Comparison of ENCODE assay signal across 28 mouse cellular contexts in genomic region chr3:27613828-27614227, GRCm38 (mm10).
DNase-seq lines count a peak whose midpoint lies in the region; ATAC-seq and TF ChIP-seq lines count a peak whose summit lies in the region.
"Had no signal": no experiment of that assay in that cellular context is flagged by ENCODE, and none has a peak within 500 bp of the region (broad histone marks: within the 10 kb centered on the region; RNA-seq: fewer than 3 reads in every experiment).

No protein-coding gene starts in this region.

- no peak overlapping the region for H3K4me3 ChIP-seq in limb, embryonic 15.5 days
- H3K4me3 ChIP-seq in limb, embryonic 10.5 days: no peak overlapping the region
- H3K4me3 ChIP-seq in liver, embryonic 12.5 days: no peak overlapping the region
- no peak overlapping the region for H3K4me3 ChIP-seq in liver, embryonic 14.5 days (ENCODE audit: insufficient read depth in 1 of 2, low read depth in 2 of 2, low read length in 2 of 2)
- H3K4me3 ChIP-seq: embryonic facial prominence, embryonic 13.5 days; embryonic facial prominence, embryonic 15.5 days; erythroblast, embryonic 14.5 days; forebrain, embryonic 10.5 days; forebrain, embryonic 12.5 days had no signal

- TF ChIP-seq EP300 in liver, embryonic 14.5 days (IDR thresholded peaks at IDR 0.05; ENCODE audit: low read depth): no peak

- H3K36me3 ChIP-seq in limb, embryonic 15.5 days: peaks cover 5% of the 10 kb centered on the region; the same call in 1 of the 2 replicates
- no peaks in the 10 kb centered on the region for H3K36me3 ChIP-seq in limb, embryonic 10.5 days
- 0 out of 2 replicates have a peak, but pooled peaks cover 4% of the 10 kb centered on the region for H3K36me3 ChIP-seq in liver, embryonic 12.5 days
- H3K36me3 ChIP-seq in liver, embryonic 14.5 days (replicated peaks; ENCODE audit: control insufficient read depth, insufficient read depth, low read depth): no peaks in the 10 kb centered on the region
- H3K36me3 ChIP-seq: embryonic facial prominence, embryonic 15.5 days; forebrain, embryonic 10.5 days; forebrain, embryonic 12.5 days; G1E had no signal

- no peaks in the 10 kb centered on the region for H3K9me3 ChIP-seq in limb, embryonic 15.5 days
- no peaks in the 10 kb centered on the region for H3K9me3 ChIP-seq in limb, embryonic 10.5 days (replicated peaks)
- H3K9me3 ChIP-seq in liver, embryonic 12.5 days (replicated peaks): no peaks in the 10 kb centered on the region
- no peaks in the 10 kb centered on the region for H3K9me3 ChIP-seq in liver, embryonic 14.5 days (ENCODE audit: control insufficient read depth, low read length)
- H3K9me3 ChIP-seq: embryonic facial prominence, embryonic 13.5 days; embryonic facial prominence, embryonic 15.5 days; forebrain, embryonic 10.5 days; forebrain, embryonic 12.5 days; G1E had no signal

- no peak overlapping the region for H3K4me2 ChIP-seq in limb, embryonic 15.5 days
- H3K4me2 ChIP-seq in liver, embryonic 12.5 days: no peak overlapping the region
- H3K4me2 ChIP-seq in liver, embryonic 14.5 days (ENCODE audit: low read depth): no peak overlapping the region
- H3K4me2 ChIP-seq: embryonic facial prominence, embryonic 13.5 days; embryonic facial prominence, embryonic 15.5 days; forebrain, embryonic 12.5 days had no signal

- H3K27ac ChIP-seq in limb, embryonic 15.5 days: 0 out of 2 replicates have a peak overlapping the region, but pooled peaks have one; percentile 17
- H3K27ac ChIP-seq in limb, embryonic 10.5 days: no peak overlapping the region
- H3K27ac ChIP-seq in liver, embryonic 12.5 days: no peak overlapping the region
- no peak overlapping the region for H3K27ac ChIP-seq in liver, embryonic 14.5 days
- H3K27ac ChIP-seq: embryonic facial prominence, embryonic 13.5 days; embryonic facial prominence, embryonic 15.5 days; forebrain, embryonic 12.5 days had no signal

- H3K27me3 ChIP-seq in limb, embryonic 15.5 days: no peaks in the 10 kb centered on the region
- no peaks in the 10 kb centered on the region for H3K27me3 ChIP-seq in limb, embryonic 10.5 days (ENCODE audit: low read depth, poor library complexity, severe bottlenecking)
- H3K27me3 ChIP-seq in liver, embryonic 12.5 days (replicated peaks): 0 out of 2 replicates have a peak, but pooled peaks cover 2% of the 10 kb centered on the region
- H3K27me3 ChIP-seq in liver, embryonic 14.5 days (ENCODE audit: control insufficient read depth, insufficient read depth, low read length): no peaks in the 10 kb centered on the region
- H3K27me3 ChIP-seq: CH12.LX; embryonic facial prominence, embryonic 13.5 days; embryonic facial prominence, embryonic 15.5 days; forebrain, embryonic 12.5 days; Patski had no signal

- H3K4me1 ChIP-seq in limb, embryonic 15.5 days: peaks cover 41% of the 10 kb centered on the region
- peaks cover 35% of the 10 kb centered on the region for H3K4me1 ChIP-seq in limb, embryonic 10.5 days
- H3K4me1 ChIP-seq in liver, embryonic 12.5 days: peaks cover 41% of the 10 kb centered on the region
- H3K4me1 ChIP-seq in liver, embryonic 14.5 days (replicated peaks; ENCODE audit: control insufficient read depth in 2 of 2, insufficient read depth in 2 of 2, low read length in 1 of 2): peaks cover 3 to 31% of the 10 kb centered on the region in 2 experiments; a peak in 3 of 4 replicates

- TF ChIP-seq CTCF in liver, embryonic 14.5 days (IDR thresholded peaks at IDR 0.05; ENCODE audit: low read depth): no peak

- H3K9ac ChIP-seq in limb, embryonic 15.5 days: no peak overlapping the region
- H3K9ac ChIP-seq in liver, embryonic 12.5 days: no peak overlapping the region
- no peak overlapping the region for H3K9ac ChIP-seq in liver, embryonic 14.5 days (replicated peaks)
- H3K9ac ChIP-seq: embryonic facial prominence, embryonic 13.5 days; embryonic facial prominence, embryonic 15.5 days; forebrain, embryonic 12.5 days had no signal

- DNase-seq in limb, embryonic 10.5 days (ENCODE audit: low spot score): no peak
- DNase-seq in liver, embryonic 14.5 days (ENCODE audit: low read depth in 3 of 3, low spot score in 3 of 3): no peak
- DNase-seq in right cerebral cortex, postnatal 36 days (ENCODE audit: low spot score in 2 of 2): no peak
- DNase-seq in right cerebral cortex, postnatal 25 days: no peak
- DNase-seq: adrenal gland, adult 8-10 months; adrenal gland, postnatal 14 days; B cell, adult 2 months; cerebellum, adult 11 months; cerebellum, adult 18-20 months; cerebellum, adult 8-10 months; cerebellum, adult 9-11 months; cerebellum, postnatal 14 days; cerebellum, postnatal 36 days; embryo, embryonic 11 days had no signal

- no peak for ATAC-seq in limb, embryonic 15.5 days (ENCODE audit: insufficient number of reproducible peaks, low FRiP score, low TSS enrichment, low read depth)
- ATAC-seq in liver, embryonic 12.5 days: peak; percentile 72
- ATAC-seq in liver, embryonic 14.5 days (ENCODE audit: insufficient read depth): peak; percentile 53; the same call in 1 of the 2 replicates
- ATAC-seq in megakaryocyte-erythroid progenitor cell, adult 5-6 weeks (replicated peaks; ENCODE audit: low FRiP score, low TSS enrichment, poor library complexity, severe bottlenecking): 0 out of 2 replicates have a peak, but pooled peaks have one; percentile 44
- ATAC-seq: activated CD4-positive, CD25-positive, alpha-beta regulatory T cell, adult 4 months; CD4-positive, CD25-positive, alpha-beta regulatory T cell, adult 4 months; forebrain, embryonic 14.5 days; Patski had no signal

- 87% methylated on average over 11 of the region's 11 CpGs for WGBS in limb, embryonic 15.5 days
- WGBS in limb, embryonic 10.5 days: 95% methylated on average over 11 of the region's 11 CpGs
- 56% methylated on average over 11 of the region's 11 CpGs for WGBS in liver, embryonic 12.5 days (ENCODE audit: insufficient replicate concordance)
- 39% methylated on average over 11 of the region's 11 CpGs for WGBS in liver, embryonic 14.5 days (ENCODE audit: insufficient replicate concordance)
